Mouse (Mus musculus) neural tube, embryonic 14.5 days (tissue): ENCODE data around the gene Clmp. TPM values are rescaled to one million over a fixed set of nuclear protein-coding genes. Genes with fewer than 3 reads are reported as not detected.

Source experiments
- ATAC-seq: fragments of 200-750 bp; cut with Nextera tagmentation; 2 replicates; pipeline ENCODE4 v1.8.0; 2017; ENCODE audit warnings: low read depth, mild to moderate bottlenecking, moderate TSS enrichment, moderate library complexity
- H3K27ac ChIP-seq: fragments of 300-500 bp; sonication (generic); 2 replicates; pipeline ENCODE4 v1.5.1; 2014; ENCODE audit warnings: low read depth, mild to moderate bottlenecking, control low read depth, low read length, moderate library complexity, mixed read lengths
- H3K27me3 ChIP-seq: fragments of 300-500 bp; sonication (generic); 2 replicates; pipeline ENCODE4 v1.6.1; 2014; ENCODE audit warnings: low read length; ENCODE audit not compliant: control insufficient read depth, insufficient read depth
- H3K36me3 ChIP-seq: fragments of 300-500 bp; sonication (generic); 2 replicates; pipeline ENCODE4 v1.6.1; 2014; ENCODE audit warnings: low read length, mixed read lengths; ENCODE audit not compliant: control insufficient read depth, insufficient read depth
- H3K4me1 ChIP-seq: fragments of 300-500 bp; sonication (generic); 2 replicates; pipeline ENCODE4 v1.6.1; 2014; ENCODE audit warnings: low read length; ENCODE audit not compliant: control insufficient read depth, insufficient read depth
- H3K4me2 ChIP-seq: fragments of 300-500 bp; sonication (generic); 2 replicates; pipeline ENCODE4 v1.6.1; 2014; ENCODE audit warnings: mild to moderate bottlenecking, low read depth, low read length, control low read depth
- H3K4me3 ChIP-seq: fragments of 300-500 bp; sonication (generic); 2 replicates; pipeline ENCODE4 v1.5.1; 2014; ENCODE audit warnings: low read depth, low read length, control low read depth, mixed read lengths
- H3K9ac ChIP-seq: fragments of 300-500 bp; sonication (generic); replicated peaks from 2 replicates; pipeline ENCODE4 v1.6.1; 2014; ENCODE audit warnings: low read depth, mild to moderate bottlenecking, control low read depth, low read length, mixed read lengths
- H3K9me3 ChIP-seq: fragments of 300-500 bp; sonication (generic); 2 replicates; pipeline ENCODE4 v1.6.1; 2016; ENCODE audit warnings: low read length; ENCODE audit not compliant: control insufficient read depth
- WGBS: fragments of 180-500 bp; shearing (Covaris S2); extraction: QIAGEN DNeasy Blood & Tissue Kit; methylation state at CpG from one replicate; pipeline ENCODE4 v1.1.7; 2014; 5-methylcytosine and 5-hydroxymethylcytosine counted together
- polyA plus RNA-seq: library from polyadenylated mRNA; unstranded; fragments of >200 nt; fragmentation: Nextera tagmentation; extraction: Ambion mirVana; gene quantifications from 2 replicates; pipeline ENCODE4 v1.2.1, GENCODE M21; 2014

Clmp gene
- polyA plus RNA-seq, 1 experiment from 2014 or later, result 62.0 TPM

DNA sequence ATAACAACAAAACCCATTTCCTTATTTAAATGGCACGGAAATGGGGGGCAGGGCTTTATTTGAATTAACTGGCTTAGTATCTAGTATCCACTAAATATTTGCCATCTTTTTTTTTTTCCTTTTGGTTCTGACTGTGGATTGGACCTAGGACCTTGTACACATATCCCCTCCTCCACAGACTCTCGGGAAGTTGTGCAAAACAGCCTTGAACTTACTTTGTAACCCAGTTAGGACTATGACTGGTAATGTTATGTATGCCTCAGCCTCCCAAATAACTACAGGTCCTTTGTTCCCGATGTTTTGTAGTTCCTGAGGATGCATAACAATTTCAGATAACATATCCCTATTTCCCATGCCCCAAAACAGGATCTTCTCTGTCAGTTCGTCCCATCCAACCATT lies 88.1 kb downstream of the Clmp start:
- no peak for ATAC-seq
- Histone ChIP-seq H3K4me2 (no peak overlapping the region), H3K4me1 (no peaks in the 10 kb centered on the region), H3K9ac (no peak overlapping the region), H3K4me3 (no peak overlapping the region), H3K36me3 (peaks cover 10% of the 10 kb centered on the region; the same call in 1 of the 2 replicates), H3K27ac (no peak overlapping the region), H3K27me3 (no peaks in the 10 kb centered on the region), H3K9me3 (no peaks in the 10 kb centered on the region)
- WGBS, result 87% methylated on average over 4 of the region's 4 CpGs

DNA sequence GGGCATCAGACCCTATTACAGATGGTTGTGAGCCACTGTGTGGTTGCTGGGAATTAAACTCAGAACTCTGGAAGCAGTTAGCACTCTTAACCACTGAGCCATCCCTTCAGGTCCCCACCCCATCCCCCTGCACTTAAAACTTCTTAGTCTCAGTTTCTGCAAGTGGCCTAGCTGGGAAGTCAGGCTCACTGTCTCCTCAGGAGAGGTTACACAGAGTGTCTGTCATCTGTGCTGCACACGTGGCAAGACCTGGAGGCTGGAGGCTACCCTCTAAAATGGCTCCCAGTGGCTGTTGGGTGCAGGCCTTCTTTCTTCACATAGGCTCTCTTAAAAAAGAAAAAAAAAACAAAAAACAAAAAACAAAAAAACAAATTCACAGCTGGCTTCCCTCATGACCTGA lies 90.3 kb downstream of the Clmp start:
- ATAC-seq, result no peak
- 56% methylated on average over 1 of the region's 1 CpGs for WGBS

GRCm38 (mm10) chr9:40776459-40777248 lies 90.9 kb downstream of the Clmp start:
- Histone ChIP-seq H3K4me3 (no peak overlapping the region), H3K36me3 (peaks cover 10% of the 10 kb centered on the region; the same call in 1 of the 2 replicates), H3K9ac (no peak overlapping the region), H3K9me3 (no peaks in the 10 kb centered on the region), H3K27ac (no peak overlapping the region), H3K27me3 (no peaks in the 10 kb centered on the region), H3K4me1 (no peaks in the 10 kb centered on the region), H3K4me2 (no peak overlapping the region)
- WGBS, result 72% methylated on average over 11 of the region's 11 CpGs
- ATAC-seq, result no peak

More for the DNA sequence above, 90.3 kb downstream of the Clmp start:
- no peaks in the 10 kb centered on the region for H3K27me3 ChIP-seq
- peaks cover 10% of the 10 kb centered on the region; the same call in 1 of the 2 replicates for H3K36me3 ChIP-seq
- H3K4me2 ChIP-seq, result no peak overlapping the region
- H3K27ac ChIP-seq, result no peak overlapping the region
- H3K4me3 ChIP-seq, result no peak overlapping the region
- no peaks in the 10 kb centered on the region for H3K4me1 ChIP-seq
- no peaks in the 10 kb centered on the region for H3K9me3 ChIP-seq
- H3K9ac ChIP-seq, result no peak overlapping the region

- no peak for ATAC-seq
- Histone ChIP-seq H3K4me3 (no peak overlapping the region), H3K36me3 (peaks cover 9% of the 10 kb centered on the region), H3K27ac (no peak overlapping the region), H3K9me3 (no peaks in the 10 kb centered on the region), H3K27me3 (no peaks in the 10 kb centered on the region), H3K4me2 (no peak overlapping the region), H3K9ac (no peak overlapping the region), H3K4me1 (peaks cover 8% of the 10 kb centered on the region; the same call in 1 of the 2 replicates)
- WGBS, result 66% methylated on average over 3 of the region's 3 CpGs
Observed at GRCm38 (mm10) chr9:40780111-40780510, 94.3 kb downstream of the Clmp start.

DNA sequence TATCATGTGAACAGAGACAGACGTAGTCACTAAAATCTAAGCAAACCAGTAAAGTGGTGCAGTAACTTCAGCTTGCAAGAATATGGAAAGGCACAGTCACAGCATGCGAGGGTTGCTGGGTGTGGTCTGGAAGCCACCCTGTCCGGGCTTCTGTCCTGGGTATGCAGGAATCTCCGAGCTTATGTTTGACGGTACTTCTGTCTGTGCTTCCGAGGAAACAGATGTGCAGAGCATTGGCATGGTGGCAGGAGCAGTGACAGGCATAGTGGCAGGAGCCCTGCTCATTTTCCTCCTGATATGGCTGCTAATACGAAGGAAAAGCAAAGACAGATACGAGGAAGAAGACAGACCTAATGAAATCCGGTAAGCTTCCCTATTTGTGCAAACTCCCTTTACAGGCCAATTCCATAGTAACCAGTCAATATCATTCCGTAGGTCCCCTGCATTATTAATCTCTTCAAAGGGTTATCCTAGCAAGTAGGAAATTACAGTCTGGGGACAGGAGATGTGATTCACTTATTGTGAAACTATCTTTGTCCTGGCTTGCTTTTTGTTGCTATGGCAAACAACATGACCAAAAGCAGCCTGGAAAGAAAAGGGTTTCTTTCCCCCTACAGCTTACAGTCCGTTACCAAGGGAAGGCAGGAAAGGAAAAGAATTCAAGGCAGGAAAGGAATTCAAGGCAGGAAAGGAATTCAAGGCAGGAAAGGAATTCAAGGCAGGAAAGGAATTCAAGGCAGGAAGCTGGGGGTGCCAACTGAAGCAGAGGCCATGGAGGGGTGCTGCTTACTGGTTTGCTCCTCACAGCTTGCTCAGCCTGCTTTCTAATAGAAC lies 95.3 kb downstream of the Clmp start:
- Histone ChIP-seq H3K27me3 (no peaks in the 10 kb centered on the region), H3K4me3 (no peak overlapping the region), H3K4me2 (no peak overlapping the region), H3K9ac (no peak overlapping the region), H3K27ac (no peak overlapping the region), H3K4me1 (peaks cover 11% of the 10 kb centered on the region; the same call in 1 of the 2 replicates), H3K36me3 (peaks cover 7% of the 10 kb centered on the region), H3K9me3 (no peaks in the 10 kb centered on the region)
- ATAC-seq, result no peak
- WGBS, result 71% methylated on average over 11 of the region's 11 CpGs

- no peaks in the 10 kb centered on the region for H3K27me3 ChIP-seq
- H3K4me1 ChIP-seq, result peaks cover 11% of the 10 kb centered on the region; the same call in 1 of the 2 replicates
- no peaks in the 10 kb centered on the region for H3K9me3 ChIP-seq
- H3K9ac ChIP-seq, result no peak overlapping the region
- H3K4me2 ChIP-seq, result no peak overlapping the region
- H3K4me3 ChIP-seq, result no peak overlapping the region
- no peak for ATAC-seq
- H3K36me3 ChIP-seq, result peaks cover 5% of the 10 kb centered on the region
- 31% methylated on average over 26 of the region's 26 CpGs for WGBS
- no peak overlapping the region; the same call in 1 of the 2 replicates for H3K27ac ChIP-seq
Observed at GRCm38 (mm10) chr9:40781726-40782581, 96.2 kb downstream of the Clmp start.

DNA sequence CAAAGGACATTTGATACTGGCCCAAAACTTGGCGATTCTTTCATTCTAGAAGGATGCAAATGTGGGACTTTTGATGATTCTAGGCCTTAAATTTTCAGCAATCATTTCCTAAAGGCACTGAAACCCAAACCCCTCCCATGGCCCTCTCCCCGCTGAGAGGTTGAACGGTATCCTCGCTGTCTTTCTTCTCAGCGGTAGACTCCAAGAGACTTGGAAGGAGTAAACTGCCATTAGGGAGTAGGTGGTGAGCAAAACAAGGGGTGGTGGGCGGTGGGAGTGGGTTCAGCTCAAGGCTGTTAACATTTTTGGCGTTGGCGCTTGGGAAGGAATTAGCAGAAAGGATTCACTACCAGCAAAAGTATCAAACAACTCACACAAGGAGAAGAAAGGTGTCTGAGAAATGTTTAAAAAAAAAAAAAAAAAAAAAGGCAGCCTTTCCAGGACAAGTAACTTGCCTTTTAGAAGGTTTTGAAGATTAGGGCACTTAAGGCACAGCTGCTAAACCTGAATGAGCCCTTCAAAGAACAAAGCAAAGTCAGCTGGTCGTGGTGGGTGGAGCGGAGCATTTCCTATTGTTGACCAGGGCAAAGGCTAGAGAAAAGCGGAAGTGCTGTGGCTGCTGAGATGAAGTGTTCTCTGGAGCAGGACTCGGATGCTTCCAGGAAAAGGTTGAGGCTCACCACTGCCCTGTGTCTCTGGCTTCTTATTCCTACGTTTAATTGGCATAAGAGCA lies 98.0 kb downstream of the Clmp start:
- no peak overlapping the region for H3K9ac ChIP-seq
- H3K4me3 ChIP-seq, result no peak overlapping the region
- peak overlapping the region; percentile 13 for H3K27ac ChIP-seq
- no peaks in the 10 kb centered on the region for H3K27me3 ChIP-seq
- H3K4me2 ChIP-seq, result peak overlapping the region; percentile 0; the same call in 1 of the 2 replicates
- peak; percentile 50; the same call in 1 of the 2 replicates for ATAC-seq
- no peaks in the 10 kb centered on the region for H3K9me3 ChIP-seq
- H3K4me1 ChIP-seq, result peaks cover 11% of the 10 kb centered on the region; the same call in 1 of the 2 replicates
- WGBS, result 5% methylated on average over 13 of the region's 13 CpGs
- H3K36me3 ChIP-seq, result peaks cover 5% of the 10 kb centered on the region

DNA sequence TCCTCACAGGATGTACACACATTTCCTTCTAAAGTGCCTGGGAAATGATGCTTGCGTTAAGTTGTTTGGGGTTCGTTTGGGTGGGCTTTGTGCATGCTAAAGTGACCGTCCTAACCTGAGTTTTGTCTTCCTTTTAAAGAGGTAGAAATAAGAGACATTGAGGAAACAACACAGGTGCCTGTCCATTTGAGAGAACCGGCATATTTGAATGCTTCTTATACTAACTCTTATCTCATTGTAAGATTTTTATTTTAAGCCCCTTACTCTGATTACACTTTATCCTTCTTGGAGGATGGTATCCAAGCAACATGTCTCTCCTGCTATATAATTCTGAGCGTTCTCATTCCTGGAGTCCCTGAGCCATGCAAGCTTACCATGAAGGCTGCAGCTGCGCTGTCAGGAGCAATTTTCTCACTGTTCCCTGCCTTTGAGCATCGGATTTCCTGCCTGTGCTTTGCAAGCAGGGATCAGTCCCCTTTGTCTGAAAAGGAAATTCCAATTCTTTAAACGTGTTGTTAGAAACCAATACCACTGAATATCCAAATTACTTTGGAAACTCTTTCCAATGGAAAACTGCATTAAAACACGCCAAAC lies 98.7 kb downstream of the Clmp start:
- peak overlapping the region; percentile 13 for H3K27ac ChIP-seq
- no peaks in the 10 kb centered on the region for H3K9me3 ChIP-seq
- peaks cover 5% of the 10 kb centered on the region for H3K36me3 ChIP-seq
- H3K4me3 ChIP-seq, result no peak overlapping the region
- H3K9ac ChIP-seq, result no peak overlapping the region
- H3K4me1 ChIP-seq, result peaks cover 11% of the 10 kb centered on the region; the same call in 1 of the 2 replicates
- no peaks in the 10 kb centered on the region for H3K27me3 ChIP-seq
- ATAC-seq, result 0 out of 2 replicates have a peak, but pooled peaks have one; percentile 50
- 7% methylated on average over 9 of the region's 9 CpGs for WGBS
- peak overlapping the region; percentile 0; the same call in 1 of the 2 replicates for H3K4me2 ChIP-seq
